Mouse (Mus musculus): ENCODE results near the gene Selenon. TPM values are rescaled to one million over a fixed set of nuclear protein-coding genes. Genes with fewer than 3 reads are reported as not detected.
"Not testable (repeated sequence)": the region's sequence is repeated elsewhere in the genome, so short reads cannot be mapped to it uniquely, and the experiment has no call there.

Selenon gene
- polyA plus RNA-seq, 1 experiment: 33.3 TPM

DNA sequence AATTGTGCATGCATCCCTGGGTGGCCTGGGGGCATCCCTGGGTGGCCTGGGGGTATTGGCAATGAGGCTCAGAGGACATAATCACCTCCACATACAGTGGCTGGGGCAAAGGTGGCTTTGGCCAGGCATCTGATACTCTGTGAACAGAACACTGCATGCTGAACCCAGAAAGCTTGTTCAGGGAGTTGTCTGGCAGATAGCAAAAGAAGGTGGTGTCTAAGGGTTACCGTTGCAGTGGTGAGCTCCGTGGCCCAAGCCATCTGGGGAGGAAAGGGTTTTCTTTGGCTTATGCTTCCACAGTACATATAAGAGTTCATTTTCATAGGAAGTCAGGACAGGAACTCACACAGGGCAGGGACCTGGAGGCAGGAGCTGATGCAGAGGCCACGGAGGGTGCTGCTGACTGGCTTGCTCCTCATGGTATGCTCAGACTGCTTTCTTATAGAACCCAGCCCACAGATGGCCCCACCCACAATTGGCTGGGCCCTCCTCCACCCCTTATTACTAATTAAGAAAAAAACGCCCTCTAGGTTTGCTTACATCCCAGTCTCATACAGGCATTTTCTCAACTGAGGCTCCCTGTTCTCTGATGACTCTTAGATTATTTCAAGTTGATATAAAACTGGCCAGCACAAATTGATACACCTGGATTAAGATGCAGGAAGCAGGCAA is 48.1 kb downstream of the Selenon start:
- Histone ChIP-seq H3K4me1 (ENCODE audit: control insufficient read depth, insufficient read depth, low read length) (peaks cover 6% of the 10 kb centered on the region), H3K4me3 (ENCODE audit: insufficient read depth, low read length) (no peak overlapping the region), H3K27ac (ENCODE audit: insufficient read depth, low read depth, low read length) (no peak overlapping the region)
- TF ChIP-seq POLR2A (IDR thresholded peaks at IDR 0.05; ENCODE audit: borderline replicate concordance, low read depth, low read length) (no peak), CTCF (IDR thresholded peaks at IDR 0.05; ENCODE audit: low read depth, low read length) (no peak)

DNA sequence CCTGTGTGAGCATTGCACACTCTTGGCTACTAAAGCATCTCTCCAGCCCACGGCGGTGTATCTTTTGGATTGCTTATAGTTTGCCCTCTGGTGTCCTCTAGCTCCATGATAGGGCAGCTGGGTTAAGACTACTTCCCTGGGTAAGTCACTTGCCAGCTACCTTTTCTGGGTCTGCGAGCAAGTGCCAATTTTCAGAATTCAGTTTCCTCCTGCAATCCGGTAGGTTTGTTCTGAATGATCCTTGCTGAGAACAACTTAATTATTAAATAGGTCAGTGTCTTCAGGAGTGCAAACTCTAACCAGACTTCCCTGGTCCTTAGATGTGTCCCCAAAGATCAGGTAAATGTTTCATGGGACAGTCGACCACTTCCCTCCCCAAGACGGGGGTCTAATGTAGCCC is 50.9 kb downstream of the Selenon start:
- Histone ChIP-seq H3K4me3 (ENCODE audit: insufficient read depth, low read length) (no peak overlapping the region), H3K4me1 (ENCODE audit: control insufficient read depth, insufficient read depth, low read length) (peaks cover 23% of the 10 kb centered on the region), H3K27ac (ENCODE audit: insufficient read depth, low read depth, low read length) (no peak overlapping the region)
- TF ChIP-seq POLR2A (IDR thresholded peaks at IDR 0.05; ENCODE audit: borderline replicate concordance, low read depth, low read length) (no peak), CTCF (IDR thresholded peaks at IDR 0.05; ENCODE audit: low read depth, low read length) (no peak)

DNA sequence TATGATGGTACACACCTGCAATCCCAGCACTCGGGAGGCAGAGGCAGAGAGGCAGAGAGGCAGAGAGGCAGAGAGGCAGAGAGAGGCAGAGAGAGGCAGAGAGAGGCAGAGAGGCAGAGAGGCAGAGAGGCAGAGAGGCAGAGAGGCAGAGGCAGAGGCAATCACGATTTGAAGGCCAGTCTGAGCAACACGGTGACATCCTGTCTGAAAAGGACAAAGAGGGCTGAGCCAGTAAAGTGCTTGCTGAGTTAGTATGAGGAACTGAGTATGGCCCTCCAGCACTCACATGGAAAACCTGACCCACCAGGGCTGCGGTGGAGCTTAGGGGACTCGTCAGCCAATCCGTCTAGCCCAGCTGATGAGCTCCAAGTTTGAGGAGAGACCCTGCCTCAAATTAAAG is 53.0 kb downstream of the Selenon start:
- H3K27ac ChIP-seq (ENCODE audit: insufficient read depth, low read depth, low read length); H3K4me3 ChIP-seq (ENCODE audit: insufficient read depth, low read length): not testable (repeated sequence)
- peaks cover 40% of the 10 kb centered on the region for H3K4me1 ChIP-seq (ENCODE audit: control insufficient read depth, insufficient read depth, low read length)

DNA sequence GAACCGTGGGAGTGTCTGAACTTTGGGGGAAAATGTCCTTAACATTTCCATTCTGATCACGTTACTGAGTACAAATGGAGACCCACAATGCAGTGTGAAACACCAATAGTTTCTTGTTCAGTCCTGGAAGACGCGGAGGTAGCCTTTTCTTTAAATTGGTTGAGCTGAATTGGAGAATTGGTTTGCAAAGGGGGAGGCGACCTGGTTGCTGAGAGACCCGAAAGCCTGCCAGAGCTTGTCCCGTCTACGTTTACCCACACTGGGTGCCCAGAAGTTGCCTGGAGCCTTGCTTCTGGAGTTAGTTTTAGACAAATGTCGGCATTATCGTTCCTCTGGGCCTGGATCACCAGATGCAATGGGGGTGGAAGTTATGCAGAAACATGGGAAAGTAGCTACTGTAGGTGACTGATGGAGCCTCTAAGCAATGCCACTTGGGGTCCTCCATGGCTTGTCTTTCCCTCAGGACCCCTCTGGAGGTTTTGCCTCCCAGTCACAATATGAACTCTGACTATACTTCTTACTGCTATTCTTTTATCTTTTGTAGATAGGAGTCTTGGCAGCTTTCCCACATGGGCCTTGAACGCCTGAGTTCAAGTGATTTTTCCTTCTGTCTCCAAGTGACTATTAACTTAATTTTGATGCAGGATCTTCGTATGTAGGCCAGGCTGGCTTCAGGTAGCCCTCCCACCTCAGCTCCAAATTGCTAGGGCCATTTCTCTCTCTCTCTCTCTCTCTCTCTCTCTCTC is 53.8 kb downstream of the Selenon start:
- H3K4me1 ChIP-seq (ENCODE audit: control insufficient read depth, insufficient read depth, low read length): peaks cover 40% of the 10 kb centered on the region
- TF ChIP-seq POLR2A (IDR thresholded peaks at IDR 0.05; ENCODE audit: borderline replicate concordance, low read depth, low read length): no peak
- no peak for TF ChIP-seq CTCF (IDR thresholded peaks at IDR 0.05; ENCODE audit: low read depth, low read length)
- H3K27ac ChIP-seq (ENCODE audit: insufficient read depth, low read depth, low read length): no peak overlapping the region; the same call in 1 of the 2 replicates
- peak overlapping the region; percentile 83 for H3K4me3 ChIP-seq (ENCODE audit: insufficient read depth, low read length)

DNA sequence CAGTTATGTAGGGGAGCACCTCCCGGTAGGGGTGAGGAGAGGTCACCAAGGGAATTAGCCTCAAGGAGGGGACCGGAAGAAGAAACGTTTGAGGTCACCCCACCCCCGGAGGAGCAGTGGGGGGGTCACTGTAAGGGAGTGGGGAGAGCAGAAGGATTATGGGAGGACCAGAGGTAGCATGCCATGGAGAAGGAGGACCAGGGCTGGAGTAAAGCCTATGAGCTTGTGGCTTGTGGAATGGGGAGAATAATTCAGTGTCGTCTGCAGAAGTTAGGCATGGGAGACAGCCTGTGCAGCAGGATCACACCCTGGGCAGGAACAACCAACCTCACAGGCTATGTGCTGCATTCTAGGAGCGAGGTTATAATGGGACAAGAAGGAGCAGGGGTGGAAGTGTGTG is 54.7 kb downstream of the Selenon start:
- TF ChIP-seq CTCF (IDR thresholded peaks at IDR 0.05; ENCODE audit: low read depth, low read length) (no peak), POLR2A (IDR thresholded peaks at IDR 0.05; ENCODE audit: borderline replicate concordance, low read depth, low read length) (no peak)
- peak overlapping the region; percentile 75 for H3K27ac ChIP-seq (ENCODE audit: insufficient read depth, low read depth, low read length)
- H3K4me3 ChIP-seq (ENCODE audit: insufficient read depth, low read length): peak overlapping the region; percentile 83
- H3K4me1 ChIP-seq (ENCODE audit: control insufficient read depth, insufficient read depth, low read length): peaks cover 40% of the 10 kb centered on the region

DNA sequence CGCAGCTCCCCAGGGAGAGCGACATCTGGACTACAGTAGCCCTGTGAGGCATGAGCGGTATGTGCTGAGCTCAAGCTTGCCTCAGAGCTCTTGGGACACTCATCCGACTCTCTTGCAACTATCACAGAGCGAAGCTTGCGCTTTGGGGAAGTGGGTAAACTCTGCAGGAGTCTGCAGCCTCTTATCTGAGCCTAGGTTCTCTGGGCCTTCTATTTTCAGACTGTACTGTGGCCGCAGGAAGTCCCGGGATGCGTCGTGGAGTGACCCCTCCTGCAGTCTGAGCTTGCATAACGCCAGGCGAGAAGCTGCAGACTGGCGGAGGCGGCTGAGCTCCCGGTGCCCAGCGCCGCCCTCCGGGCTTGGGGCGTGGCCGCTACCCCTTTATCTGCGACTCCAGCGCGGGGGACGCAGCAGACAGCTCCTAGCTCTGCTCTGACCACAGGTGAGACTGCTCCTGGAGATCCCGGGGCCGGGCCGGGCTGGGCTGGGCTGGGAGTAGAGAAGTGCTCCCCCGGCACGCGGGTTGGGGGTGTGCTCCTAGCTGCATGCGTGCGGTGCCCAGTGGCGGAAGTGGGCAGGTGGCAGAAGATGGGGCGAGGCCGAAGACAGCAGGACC is 55.3 kb downstream of the Selenon start, which contains the start of gene Paqr7:
Gene Paqr7, plus strand, starts transcription at position 103 of the 616 bp plus-strand sequence.
- TF ChIP-seq POLR2A (IDR thresholded peaks at IDR 0.05; ENCODE audit: borderline replicate concordance, low read depth, low read length): 0 out of 2 replicates have a peak, but pooled peaks have one; percentile 14
- no peak for TF ChIP-seq CTCF (IDR thresholded peaks at IDR 0.05; ENCODE audit: low read depth, low read length)
- peak within 1 kb of the TSS; percentile 75 for H3K27ac ChIP-seq (ENCODE audit: insufficient read depth, low read depth, low read length)
- peak within 1 kb of the TSS; percentile 83 for H3K4me3 ChIP-seq (ENCODE audit: insufficient read depth, low read length)
- H3K4me1 ChIP-seq (ENCODE audit: control insufficient read depth, insufficient read depth, low read length): peaks cover 42% of the 10 kb centered on the region

DNA sequence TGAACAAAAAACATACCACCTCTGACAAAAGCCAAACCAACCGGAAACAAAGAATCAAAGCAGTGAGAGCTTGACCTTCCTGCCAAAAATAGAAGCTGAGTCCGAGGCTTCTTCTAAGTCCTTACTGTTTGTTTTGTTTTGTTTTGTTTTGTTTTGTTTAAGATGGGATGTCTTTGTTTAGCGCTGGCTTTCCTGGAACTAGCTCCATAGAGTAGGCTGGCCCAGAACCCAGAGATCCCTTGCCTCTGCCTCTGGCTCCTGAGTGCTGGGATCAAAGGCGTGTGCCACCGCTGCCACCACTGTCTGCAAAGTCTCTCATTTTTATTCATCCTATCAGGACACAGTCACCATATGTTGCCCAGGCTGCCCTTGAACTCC is 56.4 kb downstream of the Selenon start:
- no peak for TF ChIP-seq CTCF (IDR thresholded peaks at IDR 0.05; ENCODE audit: low read depth, low read length)
- TF ChIP-seq POLR2A (IDR thresholded peaks at IDR 0.05; ENCODE audit: borderline replicate concordance, low read depth, low read length): no peak
- Histone ChIP-seq H3K27ac (ENCODE audit: insufficient read depth, low read depth, low read length) (no peak overlapping the region), H3K4me3 (ENCODE audit: insufficient read depth, low read length) (no peak overlapping the region)

DNA sequence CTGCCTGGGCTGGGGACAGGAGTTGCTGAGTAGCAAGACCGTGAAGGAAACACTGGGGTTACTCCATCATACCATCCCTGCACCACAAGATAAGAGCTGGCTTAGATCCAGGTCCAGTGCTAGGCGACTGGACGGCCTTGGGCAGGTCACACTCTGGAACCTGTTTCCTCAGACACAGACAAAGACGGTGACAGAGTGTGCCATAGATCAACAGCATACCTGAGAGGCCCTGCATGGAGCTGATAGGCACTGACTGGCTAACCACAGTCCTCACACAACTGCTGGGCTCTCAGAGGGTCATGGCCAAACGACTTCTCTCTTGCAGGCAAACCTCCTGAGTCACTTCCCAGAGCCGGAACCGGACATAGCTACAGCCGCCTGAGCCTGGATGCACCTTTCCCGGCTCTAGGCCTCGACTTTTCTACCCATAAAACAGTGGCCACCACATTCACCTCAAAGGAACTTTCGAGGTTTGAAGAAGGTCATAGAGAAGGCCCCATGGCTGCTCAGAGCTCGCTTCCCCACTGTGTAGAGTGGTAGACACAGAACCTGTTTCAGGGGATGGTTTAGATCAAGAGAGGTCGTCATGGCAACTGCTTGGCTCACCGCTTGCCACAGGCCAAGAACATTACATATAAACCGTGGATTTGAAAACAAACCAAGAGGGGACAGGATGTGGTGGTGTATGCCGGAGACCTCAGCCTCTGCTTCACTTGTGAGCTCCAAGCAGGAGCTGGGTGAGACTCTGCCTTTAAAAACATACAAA is 57.0 kb downstream of the Selenon start:
- H3K4me1 ChIP-seq (ENCODE audit: control insufficient read depth, insufficient read depth, low read length): peaks cover 44% of the 10 kb centered on the region
- H3K4me3 ChIP-seq (ENCODE audit: insufficient read depth, low read length): no peak overlapping the region
- no peak overlapping the region for H3K27ac ChIP-seq (ENCODE audit: insufficient read depth, low read depth, low read length)
- TF ChIP-seq POLR2A (IDR thresholded peaks at IDR 0.05; ENCODE audit: borderline replicate concordance, low read depth, low read length) (no peak), CTCF (IDR thresholded peaks at IDR 0.05; ENCODE audit: low read depth, low read length) (no peak)

More for the DNA sequence above, 56.4 kb downstream of the Selenon start:
- peaks cover 44% of the 10 kb centered on the region for H3K4me1 ChIP-seq (ENCODE audit: control insufficient read depth, insufficient read depth, low read length)

DNA sequence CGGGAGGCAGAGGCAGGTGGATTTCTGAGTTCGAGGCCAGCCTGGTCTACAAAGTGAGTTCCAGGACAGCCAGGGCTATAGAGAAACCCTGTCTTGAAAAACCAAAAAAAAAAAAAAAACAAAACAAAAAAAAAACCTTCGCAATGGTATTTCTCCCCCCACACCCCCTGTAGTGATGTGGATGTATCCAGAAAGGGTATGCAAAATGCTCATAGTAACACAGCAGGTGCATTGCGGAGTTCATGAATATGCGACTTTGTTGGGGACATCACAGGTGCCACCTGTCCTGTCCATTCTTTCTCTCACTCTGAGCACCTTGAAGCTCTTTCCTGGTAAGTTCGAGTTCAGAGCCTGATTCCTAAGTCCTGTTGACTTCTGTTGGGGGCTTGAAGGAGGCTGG is 57.8 kb downstream of the Selenon start:
- H3K4me3 ChIP-seq (ENCODE audit: insufficient read depth, low read length); H3K27ac ChIP-seq (ENCODE audit: insufficient read depth, low read depth, low read length): not testable (repeated sequence)
- peaks cover 43% of the 10 kb centered on the region for H3K4me1 ChIP-seq (ENCODE audit: control insufficient read depth, insufficient read depth, low read length)
